Mouse (Mus musculus) cerebellum, adult 2 months (tissue): Measurements from ENCODE around the gene Ccdc183.

ENCODE experiments used
- CTCF ChIP-seq: fragments of 200-500 bp; IDR thresholded peaks from 2 replicates; pipeline ENCODE4 v1.5.1; 2011; ENCODE audit warnings: low read depth, mild to moderate bottlenecking, control low read depth, low read length, moderate library complexity, borderline replicate concordance; ENCODE audit not compliant: insufficient read depth
- POLR2A ChIP-seq: fragments of 200-500 bp; IDR thresholded peaks from 2 replicates; pipeline ENCODE4 v1.6.1; 2011; ENCODE audit warnings: low read length, control low read depth, borderline replicate concordance; ENCODE audit not compliant: insufficient read depth

GRCm38 (mm10) chr2:25558774-25559173, 58.7 kb downstream of the Ccdc183 start:
- TF ChIP-seq CTCF (no peak), POLR2A (no peak)
